Mouse (Mus musculus) neural tube, embryonic 11.5 days (tissue): ENCODE results near the gene Lingo2. TPM values are rescaled to one million over a fixed set of nuclear protein-coding genes. Genes with fewer than 3 reads are reported as not detected.

Source experiments
- ATAC-seq: fragments of 200-750 bp; cut with Nextera tagmentation; 2 replicates; pipeline ENCODE4 v1.8.0; 2017; ENCODE audit warnings: moderate number of reproducible peaks, mild to moderate bottlenecking, moderate TSS enrichment, moderate library complexity; ENCODE audit not compliant: insufficient read depth, low FRiP score, low TSS enrichment
- DNase-seq: peaks from one replicate; pipeline ENCODE4 v3.0.0-alpha.2; 2015; ENCODE audit warnings: low spot score
- H3K27ac ChIP-seq: fragments of 300-500 bp; sonication (generic); 2 replicates; pipeline ENCODE4 v1.5.1; 2014; ENCODE audit warnings: low read depth, mild to moderate bottlenecking, low read length
- H3K27me3 ChIP-seq: fragments of 300-500 bp; sonication (generic); 2 replicates; pipeline ENCODE4 v1.6.1; 2014; ENCODE audit warnings: mild to moderate bottlenecking, low read length, mixed read lengths; ENCODE audit not compliant: control insufficient read depth, insufficient read depth
- H3K36me3 ChIP-seq: fragments of 300-500 bp; sonication (generic); 2 replicates; pipeline ENCODE4 v1.6.1; 2014; ENCODE audit warnings: mild to moderate bottlenecking, low read length, moderate library complexity, mixed read lengths; ENCODE audit not compliant: control insufficient read depth, insufficient read depth
- H3K4me1 ChIP-seq: fragments of 300-500 bp; sonication (generic); 2 replicates; pipeline ENCODE4 v1.6.1; 2014; ENCODE audit warnings: low read length, mixed read lengths; ENCODE audit not compliant: control insufficient read depth, insufficient read depth
- H3K4me2 ChIP-seq: fragments of 300-500 bp; sonication (generic); 2 replicates; pipeline ENCODE4 v1.6.1; 2014; ENCODE audit warnings: low read depth, mild to moderate bottlenecking, moderate library complexity
- H3K4me3 ChIP-seq: fragments of 300-500 bp; sonication (generic); 2 replicates; pipeline ENCODE4 v1.5.1; 2014; ENCODE audit warnings: low read depth, low read length
- H3K9ac ChIP-seq: fragments of 300-500 bp; sonication (generic); 2 replicates; pipeline ENCODE4 v1.6.1; 2014; ENCODE audit warnings: mild to moderate bottlenecking, low read length
- H3K9me3 ChIP-seq: fragments of 300-500 bp; sonication (generic); 2 replicates; pipeline ENCODE4 v1.6.1; 2016; ENCODE audit warnings: low read length; ENCODE audit not compliant: control insufficient read depth
- WGBS: fragments of 180-500 bp; shearing (Covaris S2); extraction: QIAGEN DNeasy Blood & Tissue Kit; methylation state at CpG from one replicate; pipeline ENCODE4 v1.1.7; 2014; 5-methylcytosine and 5-hydroxymethylcytosine counted together
- polyA plus RNA-seq: library from polyadenylated mRNA; unstranded; fragments of >200 nt; fragmentation: Nextera tagmentation; extraction: Ambion mirVana; gene quantifications from 2 replicates; pipeline ENCODE4 v1.2.1, GENCODE M21; 2014

The Lingo2 gene
- polyA plus RNA-seq, 1 experiment from 2014 or later = 2.5 TPM

DNA sequence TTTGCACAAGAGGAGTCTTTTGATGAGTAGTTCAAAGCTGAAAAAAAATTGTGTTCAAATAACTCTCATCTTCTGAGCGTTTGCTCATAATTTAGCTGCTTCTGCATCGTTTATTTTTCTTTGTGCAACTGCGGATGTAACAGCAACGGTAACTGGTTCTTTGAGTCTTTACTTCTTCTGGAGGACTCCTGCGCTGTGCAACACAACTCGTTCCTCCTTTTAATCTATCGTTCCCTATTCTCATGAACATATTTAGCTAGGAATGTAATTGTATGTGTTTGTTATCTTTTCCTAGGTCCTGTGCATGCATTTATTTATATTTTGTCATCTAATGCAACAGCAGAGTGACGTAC is 661.9 kb downstream of the Lingo2 start:
- whole genome bisulfite sequencing = 74% methylated on average over 8 of the region's 8 CpGs
- H3K4me3 ChIP-seq = no peak overlapping the region
- H3K4me2 ChIP-seq = no peak overlapping the region
- no peaks in the 10 kb centered on the region for H3K9me3 ChIP-seq
- H3K27ac ChIP-seq = no peak overlapping the region
- no peaks in the 10 kb centered on the region for H3K27me3 ChIP-seq
- H3K36me3 ChIP-seq = no peaks in the 10 kb centered on the region
- DNase-seq = no peak
- ATAC-seq = no peak
- no peak overlapping the region for H3K9ac ChIP-seq
- peaks cover 5% of the 10 kb centered on the region; the same call in 1 of the 2 replicates for H3K4me1 ChIP-seq

DNA sequence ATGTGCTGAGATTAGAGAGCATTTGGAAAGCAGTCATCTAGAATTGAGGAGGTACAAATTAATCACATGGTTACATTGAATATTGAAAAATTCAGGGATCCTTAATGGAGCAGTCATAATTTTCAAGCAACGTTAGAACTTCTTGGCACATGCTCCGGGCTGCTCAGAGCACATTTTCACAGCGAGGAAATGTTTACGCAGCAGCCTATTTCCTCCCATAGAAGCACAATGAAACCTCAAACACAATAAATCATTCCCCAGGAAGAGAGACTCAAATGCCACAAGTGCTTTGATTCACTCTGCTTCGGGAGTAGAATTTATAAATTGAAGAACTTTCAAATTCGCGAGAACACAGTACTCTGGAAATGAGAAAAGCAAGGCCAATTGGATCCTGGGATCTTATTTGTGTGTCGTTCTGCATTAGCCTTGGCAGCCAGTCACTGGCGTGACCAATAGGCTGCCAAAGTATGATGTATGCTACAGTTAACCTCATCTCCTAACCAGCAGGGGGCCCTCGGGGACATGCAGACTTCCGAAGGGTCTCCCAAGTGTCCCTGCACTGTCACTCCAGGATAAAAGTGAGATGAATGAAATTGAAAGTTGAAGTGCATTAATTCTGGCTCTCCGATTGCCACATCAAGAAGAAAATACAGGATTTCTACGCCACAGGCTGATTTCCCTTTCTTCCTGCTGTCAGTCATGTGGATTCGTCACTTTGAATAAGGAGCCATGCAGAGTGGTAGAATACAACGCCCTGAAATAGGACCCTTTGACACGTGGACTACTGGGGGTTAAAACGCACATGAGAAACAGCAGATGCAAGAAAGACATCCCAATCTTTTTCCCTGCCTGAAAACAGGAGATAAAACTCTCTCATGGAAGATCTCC is 662.5 kb downstream of the Lingo2 start:
- no peak overlapping the region for H3K4me3 ChIP-seq
- 23% methylated on average over 17 of the region's 17 CpGs for WGBS
- ATAC-seq = peak; percentile 92

DNA sequence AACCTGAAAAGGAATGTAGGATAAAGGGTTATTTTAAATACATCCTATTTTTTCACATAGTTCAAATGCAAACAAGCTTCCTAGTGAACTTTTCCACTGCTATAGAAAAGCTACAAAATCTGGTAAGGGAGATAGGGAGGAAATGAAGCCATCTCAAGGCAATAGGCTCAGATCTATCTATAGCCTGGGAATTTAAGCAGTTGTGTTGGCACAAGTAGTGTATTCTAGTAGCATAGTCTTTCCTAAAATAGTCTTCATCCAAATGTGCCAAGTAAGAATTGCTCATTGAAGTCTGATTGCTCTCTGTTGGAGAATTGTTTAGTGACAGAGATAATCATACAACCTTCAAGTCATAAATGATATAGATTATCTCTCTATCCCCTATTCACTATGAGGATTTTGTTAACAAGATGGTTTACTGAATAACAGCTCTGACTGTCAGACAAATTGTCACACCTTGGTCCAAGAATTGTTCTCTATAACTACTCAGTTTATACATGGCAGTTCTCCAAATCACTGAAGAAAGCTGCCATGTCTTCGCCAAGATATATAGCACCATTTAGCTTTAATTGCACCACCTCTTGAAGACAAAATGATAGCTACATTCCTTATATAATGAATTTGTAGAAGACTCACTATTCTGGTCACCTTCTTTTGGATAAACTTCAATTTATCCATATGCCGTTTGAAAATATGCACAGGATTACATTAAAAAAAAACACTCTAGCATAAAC is 688.9 kb downstream of the Lingo2 start:
- H3K4me2 ChIP-seq = no peak overlapping the region
- WGBS = 91% methylated on average over 2 of the region's 2 CpGs
- H3K36me3 ChIP-seq = no peaks in the 10 kb centered on the region
- H3K27ac ChIP-seq = no peak overlapping the region
- no peak overlapping the region for H3K9ac ChIP-seq
- H3K4me3 ChIP-seq = no peak overlapping the region
- no peaks in the 10 kb centered on the region for H3K4me1 ChIP-seq
- no peaks in the 10 kb centered on the region for H3K9me3 ChIP-seq
- no peak for DNase-seq
- ATAC-seq = no peak
- H3K27me3 ChIP-seq = no peaks in the 10 kb centered on the region

More for the DNA sequence above, 662.5 kb downstream of the Lingo2 start:
- no peak overlapping the region for H3K27ac ChIP-seq
- no peaks in the 10 kb centered on the region for H3K36me3 ChIP-seq
- no peak overlapping the region for H3K9ac ChIP-seq
- peaks cover 5% of the 10 kb centered on the region; the same call in 1 of the 2 replicates for H3K4me1 ChIP-seq
- no peaks in the 10 kb centered on the region for H3K27me3 ChIP-seq
- H3K4me2 ChIP-seq = peak overlapping the region; percentile 27
- peak; percentile 71 for DNase-seq
- H3K9me3 ChIP-seq = no peaks in the 10 kb centered on the region

DNA sequence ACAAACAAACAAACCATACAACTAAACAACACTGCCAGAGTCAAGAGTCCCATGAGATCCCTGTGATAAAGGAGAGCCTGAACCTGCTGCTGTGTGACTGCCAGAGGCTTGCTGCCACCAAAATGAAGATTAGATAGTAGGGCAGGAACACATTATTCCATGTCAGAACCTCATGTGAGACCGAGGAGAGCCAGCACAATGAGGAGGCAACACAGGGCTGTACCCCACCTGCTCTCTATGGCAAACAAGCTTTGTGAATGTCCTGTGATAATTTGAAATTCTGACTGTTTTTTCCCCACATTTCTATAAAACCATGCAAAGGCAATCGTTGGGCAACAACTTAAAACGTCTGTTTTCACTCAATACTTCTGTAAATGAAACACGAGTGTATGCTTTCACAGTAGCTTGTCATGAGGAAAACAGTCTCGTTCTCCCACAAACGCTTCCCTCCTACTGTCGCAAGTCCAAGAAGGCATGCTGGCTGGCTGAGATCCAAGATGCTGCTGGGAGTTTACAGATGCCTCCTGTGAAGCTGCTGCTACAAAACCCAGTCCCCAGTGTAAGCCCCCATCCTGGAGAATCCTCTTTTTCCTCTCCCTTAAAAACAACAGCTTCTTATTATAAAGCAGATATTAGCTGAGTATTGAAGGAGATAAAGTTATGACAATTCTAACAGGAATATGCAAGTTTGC is 765.2 kb downstream of the Lingo2 start:
- Histone ChIP-seq H3K36me3 (no peaks in the 10 kb centered on the region), H3K4me2 (no peak overlapping the region), H3K27me3 (no peaks in the 10 kb centered on the region), H3K9ac (no peak overlapping the region), H3K4me3 (no peak overlapping the region), H3K9me3 (no peaks in the 10 kb centered on the region), H3K27ac (no peak overlapping the region), H3K4me1 (no peaks in the 10 kb centered on the region)
- 61% methylated on average over 7 of the region's 7 CpGs for WGBS
- DNase-seq (no peak), ATAC-seq (no peak)

DNA sequence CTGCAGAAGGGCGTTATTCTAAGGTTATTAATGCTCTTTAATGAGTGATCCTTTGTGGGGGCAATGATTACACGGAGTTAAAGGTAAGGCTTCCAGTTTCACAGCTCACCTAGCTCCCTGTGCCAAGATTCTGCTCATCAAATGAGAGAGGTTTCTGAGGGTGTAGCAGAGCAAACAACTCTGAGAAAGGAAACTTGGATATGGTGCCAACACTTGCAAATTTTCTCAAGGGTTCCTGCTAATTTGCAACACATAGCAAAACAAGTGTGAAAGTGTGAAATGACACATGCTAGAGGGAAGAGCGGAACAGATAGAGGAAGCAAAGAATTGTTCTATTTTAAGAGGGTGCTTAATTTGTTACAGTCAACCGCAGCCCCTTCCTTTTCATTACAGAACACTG is 767.9 kb downstream of the Lingo2 start:
- Histone ChIP-seq H3K36me3 (no peaks in the 10 kb centered on the region), H3K4me2 (no peak overlapping the region), H3K4me1 (no peaks in the 10 kb centered on the region), H3K9me3 (no peaks in the 10 kb centered on the region), H3K9ac (no peak overlapping the region), H3K4me3 (no peak overlapping the region), H3K27me3 (no peaks in the 10 kb centered on the region), H3K27ac (no peak overlapping the region)
- DNase-seq (no peak), ATAC-seq (no peak)
- WGBS = 65% methylated on average over 4 of the region's 4 CpGs

DNA sequence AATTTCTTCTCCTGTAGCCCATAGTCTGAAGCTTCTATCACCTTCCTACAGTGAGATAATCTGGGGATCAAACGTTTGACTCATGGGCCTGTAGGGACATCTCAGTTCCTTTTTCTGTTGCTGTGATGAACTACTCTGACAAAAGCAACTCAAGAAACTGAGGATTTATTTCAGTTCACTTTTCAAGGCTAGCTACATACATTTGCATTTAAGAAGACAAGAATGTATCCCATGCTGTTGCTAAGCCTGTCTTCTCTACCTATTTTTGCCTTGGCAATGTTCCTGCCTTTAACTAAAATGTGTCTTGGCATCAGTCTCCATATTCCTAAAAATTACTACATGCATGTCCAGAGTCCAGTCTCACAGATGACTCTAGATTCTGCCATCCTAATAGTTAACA is 781.4 kb downstream of the Lingo2 start:
- Histone ChIP-seq H3K27me3 (no peaks in the 10 kb centered on the region), H3K4me2 (no peak overlapping the region), H3K9ac (no peak overlapping the region), H3K4me1 (no peaks in the 10 kb centered on the region), H3K4me3 (no peak overlapping the region), H3K27ac (no peak overlapping the region), H3K36me3 (no peaks in the 10 kb centered on the region), H3K9me3 (no peaks in the 10 kb centered on the region)
- WGBS = 39% methylated on average over 1 of the region's 1 CpGs
- no peak for ATAC-seq
- no peak for DNase-seq

DNA sequence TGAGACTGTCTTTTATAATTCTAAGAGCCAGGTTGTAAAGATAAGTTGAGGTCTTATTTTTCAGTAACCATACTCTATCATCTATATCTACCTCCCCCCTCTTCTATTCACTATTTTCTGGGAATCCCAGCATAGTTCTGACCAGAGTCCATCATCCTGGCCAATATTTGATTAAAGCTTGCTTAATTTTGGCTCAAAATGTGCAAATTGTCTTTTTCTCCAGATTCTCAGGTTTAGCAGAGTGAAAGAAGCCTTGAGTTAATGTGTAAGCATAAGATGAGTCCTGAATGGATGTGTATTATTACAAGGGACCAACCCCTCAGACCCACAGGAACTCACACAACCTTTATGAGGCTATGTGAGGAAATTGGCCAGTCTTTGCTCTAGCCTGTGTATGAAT is 820.2 kb downstream of the Lingo2 start:
- no peak overlapping the region for H3K4me3 ChIP-seq
- H3K4me2 ChIP-seq = no peak overlapping the region
- DNase-seq = no peak
- H3K27me3 ChIP-seq = no peaks in the 10 kb centered on the region
- no peak overlapping the region for H3K27ac ChIP-seq
- no peaks in the 10 kb centered on the region for H3K4me1 ChIP-seq
- ATAC-seq = no peak
- H3K9ac ChIP-seq = no peak overlapping the region
- no peaks in the 10 kb centered on the region for H3K36me3 ChIP-seq
- H3K9me3 ChIP-seq = no peaks in the 10 kb centered on the region

DNA sequence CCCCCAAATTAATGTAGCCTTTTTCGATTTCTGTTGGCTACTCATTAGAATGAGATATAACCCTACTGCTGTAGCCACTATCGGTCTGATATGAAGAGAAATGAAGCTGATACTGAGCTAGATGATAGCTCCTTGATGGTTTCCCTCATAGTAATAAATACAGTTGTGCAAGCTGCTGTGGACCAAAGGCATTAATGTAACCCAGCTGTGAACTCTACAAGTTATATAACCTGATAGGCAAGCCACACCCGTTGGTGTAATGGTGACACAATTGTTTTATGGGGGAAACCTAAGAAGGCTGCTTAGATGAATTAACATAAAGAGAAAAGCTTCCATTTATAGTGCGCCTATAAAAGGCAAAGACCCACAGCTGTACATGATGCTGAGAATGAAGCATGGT is 856.1 kb downstream of the Lingo2 start:
- Histone ChIP-seq H3K4me3 (no peak overlapping the region), H3K36me3 (no peaks in the 10 kb centered on the region), H3K27ac (no peak overlapping the region), H3K27me3 (no peaks in the 10 kb centered on the region), H3K9ac (no peak overlapping the region), H3K9me3 (no peaks in the 10 kb centered on the region), H3K4me2 (no peak overlapping the region), H3K4me1 (no peaks in the 10 kb centered on the region)
- no peak for DNase-seq
- 76% methylated on average over 4 of the region's 4 CpGs for WGBS
- no peak for ATAC-seq
